Mouse (Mus musculus): ENCODE results near the gene Slc47a2. TPM values are rescaled to one million over a fixed set of nuclear protein-coding genes. Genes with fewer than 3 reads are reported as not detected.

The Slc47a2 gene
- total RNA-seq, 2 experiments from 2014 or later, result 0.12 to 0.18 TPM

DNA sequence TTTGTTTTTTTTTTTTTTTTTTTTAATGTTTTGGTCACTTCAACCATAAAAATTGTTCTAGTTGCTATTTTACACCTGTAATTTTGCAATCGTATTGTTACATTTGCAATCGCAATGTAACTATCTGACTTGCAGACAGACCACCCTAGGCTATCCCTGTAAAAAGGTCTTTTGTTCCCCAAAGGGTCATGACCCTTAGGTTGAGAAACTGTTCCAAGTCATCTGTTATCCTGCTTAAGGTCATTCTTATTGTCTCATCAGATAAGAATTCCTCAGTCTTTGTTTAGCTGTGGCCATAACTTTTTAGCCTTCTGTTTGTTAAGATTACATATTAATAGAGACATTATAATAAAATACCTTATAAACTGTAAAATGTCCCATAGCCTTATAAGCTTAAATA, 49.4 kb downstream of the Slc47a2 start:
- DNase-seq (ENCODE audit: low spot score in 2 of 2), result no peak

DNA sequence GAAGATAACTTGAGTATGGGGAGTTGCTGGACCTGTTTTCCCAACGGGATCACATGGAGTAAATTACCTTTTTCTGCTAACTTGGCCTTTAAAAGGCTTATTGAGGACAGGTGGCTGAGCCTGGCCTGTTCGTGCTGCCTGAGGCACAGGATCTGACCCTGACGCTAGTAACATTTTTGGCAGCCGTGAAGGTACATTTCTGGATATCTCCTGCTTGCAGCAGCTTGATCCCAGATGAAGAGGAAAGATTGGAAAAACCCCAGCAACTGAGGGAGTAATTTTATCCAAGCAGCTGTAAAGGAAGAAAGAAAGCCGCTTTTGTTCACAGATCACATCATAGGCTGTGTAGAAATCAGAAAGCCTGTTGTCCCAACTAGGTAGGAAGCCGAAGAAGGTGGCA, 58.3 kb downstream of the Slc47a2 start:
- no peak for DNase-seq (ENCODE audit: low spot score in 2 of 2)

DNA sequence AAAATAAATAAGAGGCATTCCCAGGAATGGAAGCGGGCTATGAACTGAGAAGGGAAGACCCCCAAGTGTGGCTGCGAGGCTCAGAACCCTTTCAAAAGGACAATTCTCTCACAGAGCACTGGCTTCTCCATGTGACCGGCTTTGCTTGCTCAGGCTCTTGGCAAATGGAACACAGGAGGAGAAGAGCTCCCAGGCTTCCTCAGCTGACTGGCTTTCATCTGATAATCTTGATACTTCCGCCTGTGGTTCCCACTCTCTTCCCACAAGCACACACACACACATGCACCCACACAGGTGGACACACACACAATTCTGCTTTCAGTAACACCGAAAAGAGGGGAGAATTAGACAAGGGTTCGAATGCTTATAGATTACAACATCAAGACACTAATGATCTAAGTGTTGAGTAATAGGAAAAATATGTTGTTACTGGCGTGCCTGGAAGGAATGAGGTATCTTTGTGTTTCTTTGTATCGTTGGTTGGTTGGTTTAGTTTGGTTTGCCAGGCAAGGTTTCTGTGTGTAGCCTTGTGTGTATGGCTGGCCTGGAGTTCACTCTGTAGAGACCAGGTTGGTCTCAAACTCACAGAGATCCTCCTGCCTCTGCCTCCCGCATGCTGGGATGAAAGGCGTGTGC, 59.1 kb downstream of the Slc47a2 start:
- DNase-seq (ENCODE audit: low spot score in 2 of 2), result no peak

- no peak for DNase-seq (ENCODE audit: low spot score in 2 of 2)
Measured at GRCm38 (mm10) chr11:61278445-61279077, 64.1 kb downstream of the Slc47a2 start.

DNA sequence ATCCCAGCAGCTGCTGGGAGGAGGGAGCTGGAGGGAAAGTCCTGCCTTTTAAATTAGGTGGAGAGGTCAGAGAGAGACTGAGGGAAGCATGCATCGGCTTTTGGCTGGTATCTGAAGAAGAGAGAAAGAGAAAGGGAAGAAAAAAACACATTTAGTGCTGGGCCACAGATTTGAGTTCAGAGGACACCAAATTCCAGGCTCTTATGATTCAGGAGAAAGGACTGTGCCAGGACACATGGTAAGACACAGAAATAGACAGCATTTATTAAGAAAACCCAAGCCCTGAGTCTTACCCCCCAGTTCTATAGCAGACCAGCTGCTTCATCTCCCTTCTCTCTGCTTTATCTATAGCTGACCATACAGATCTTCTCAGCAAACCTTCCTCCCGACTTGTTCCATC, 64.7 kb downstream of the Slc47a2 start:
- DNase-seq (ENCODE audit: low spot score in 2 of 2), result no peak

GRCm38 (mm10) chr11:61276482-61276881, 66.2 kb downstream of the Slc47a2 start:
- no peak for DNase-seq (ENCODE audit: low spot score in 2 of 2)

GRCm38 (mm10) chr11:61275106-61275505, 67.6 kb downstream of the Slc47a2 start:
- DNase-seq (ENCODE audit: low spot score in 2 of 2), result no peak

DNA sequence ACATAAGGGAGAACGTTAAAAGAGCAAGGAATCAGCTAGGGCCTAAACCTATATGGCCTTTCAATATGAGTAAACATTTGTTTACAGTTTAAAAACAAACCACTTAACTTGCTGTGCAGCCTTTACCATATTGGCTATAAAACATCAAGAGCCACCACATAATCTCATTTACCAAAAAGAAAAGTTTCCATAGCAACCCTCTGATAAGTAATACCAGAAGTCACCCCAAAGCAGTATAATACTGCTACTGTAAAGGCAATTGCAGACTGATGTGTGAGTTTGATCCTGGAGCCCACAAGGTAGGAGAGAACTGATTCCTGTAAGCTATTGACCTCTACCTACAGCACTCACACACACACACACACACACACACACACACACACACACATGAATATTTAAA, 68.2 kb downstream of the Slc47a2 start:
- DNase-seq (ENCODE audit: low spot score in 2 of 2), result no peak

DNA sequence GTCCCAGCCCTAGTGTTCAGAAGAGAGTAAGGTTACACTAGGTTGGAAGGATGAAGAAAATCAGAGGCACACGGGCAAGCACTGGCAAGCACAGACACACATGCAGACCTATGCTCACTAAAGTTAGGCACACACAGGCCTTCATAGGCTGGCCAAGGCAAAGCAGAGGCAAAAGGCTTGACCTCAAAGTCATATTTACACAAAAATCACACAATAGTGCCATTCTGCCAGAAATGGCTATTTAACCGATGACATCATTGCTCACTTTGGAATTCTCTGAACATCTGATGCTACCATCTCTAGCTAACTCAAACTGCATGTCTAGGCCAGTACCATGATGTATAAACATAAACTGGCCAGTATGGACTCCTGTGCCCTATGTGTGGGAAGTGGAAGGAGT, 68.7 kb downstream of the Slc47a2 start:
- no peak for DNase-seq (ENCODE audit: low spot score in 2 of 2)

DNA sequence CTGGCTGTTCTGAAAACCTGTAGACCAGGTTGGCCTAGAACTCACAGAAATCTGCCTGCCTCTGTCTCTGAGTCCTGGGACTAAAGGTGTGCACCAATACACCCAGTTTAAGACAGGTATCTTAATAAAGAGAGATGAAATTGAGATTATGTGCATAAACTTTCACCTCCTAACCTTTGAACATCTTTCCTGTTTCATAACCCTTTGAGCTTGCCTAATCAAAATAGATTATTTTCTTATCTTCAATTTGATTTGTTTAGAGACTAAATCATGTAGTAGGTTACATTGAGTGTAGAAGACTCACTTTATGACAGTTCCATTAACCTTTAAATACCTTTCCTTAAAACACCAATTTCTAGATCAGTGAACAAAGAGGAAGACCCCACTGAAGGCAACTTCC, 71.0 kb downstream of the Slc47a2 start:
- DNase-seq (ENCODE audit: low spot score in 2 of 2), result no peak

GRCm38 (mm10) chr11:61270406-61270805, 72.3 kb downstream of the Slc47a2 start:
- DNase-seq (ENCODE audit: low spot score in 2 of 2), result no peak

GRCm38 (mm10) chr11:61268626-61269349, 73.9 kb downstream of the Slc47a2 start:
- DNase-seq (ENCODE audit: low spot score in 2 of 2), result no peak

GRCm38 (mm10) chr11:61266551-61267533, 75.8 kb downstream of the Slc47a2 start, which contains the start of gene Aldh3a2:
Gene Aldh3a2, minus strand, starts transcription at chr11:61267464.
- DNase-seq (ENCODE audit: low spot score in 2 of 2), result peak; percentile 89 to 95

DNA sequence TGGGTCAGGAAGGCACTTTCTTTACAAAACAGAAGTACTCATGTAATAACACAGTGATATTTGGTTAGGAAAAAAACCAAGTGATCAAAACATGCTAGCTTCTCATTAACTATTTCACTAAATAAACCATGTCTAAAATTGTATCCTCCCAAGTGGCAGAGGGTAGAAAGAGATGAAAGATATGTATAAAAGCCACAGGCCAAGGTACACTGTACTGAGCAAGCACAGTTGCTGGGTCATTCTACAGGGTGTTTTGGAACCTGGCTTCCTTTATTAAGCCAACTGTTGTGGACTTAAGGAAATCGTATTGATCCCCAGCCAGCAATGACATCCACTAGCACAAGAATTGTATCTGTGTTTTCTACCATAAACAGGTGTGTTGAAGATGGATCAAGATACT, 78.8 kb downstream of the Slc47a2 start:
- DNase-seq (ENCODE audit: low spot score in 2 of 2), result no peak

DNA sequence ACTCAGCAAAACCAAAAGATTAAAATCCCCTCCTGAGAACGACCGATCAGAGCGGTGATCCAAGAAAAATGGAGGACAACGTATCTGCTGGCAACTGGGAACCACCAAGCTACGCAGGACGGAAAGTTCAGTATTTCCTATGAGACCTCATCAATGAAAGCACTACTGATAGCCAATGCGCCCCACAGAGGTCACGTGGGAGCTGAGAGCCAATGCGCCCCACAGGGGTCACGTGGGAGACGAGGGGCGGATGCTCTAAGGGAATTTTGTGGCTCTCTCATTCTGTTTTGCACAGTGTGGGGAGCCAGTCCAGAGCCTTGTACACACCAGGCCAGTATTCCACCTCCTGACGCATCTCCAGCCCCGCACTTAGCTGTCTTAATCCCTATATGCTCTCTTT, 80.1 kb downstream of the Slc47a2 start:
- no peak for DNase-seq (ENCODE audit: low spot score in 2 of 2)

- no peak for DNase-seq (ENCODE audit: low spot score in 2 of 2)
Measured at GRCm38 (mm10) chr11:61259106-61259505, 83.6 kb downstream of the Slc47a2 start.

DNA sequence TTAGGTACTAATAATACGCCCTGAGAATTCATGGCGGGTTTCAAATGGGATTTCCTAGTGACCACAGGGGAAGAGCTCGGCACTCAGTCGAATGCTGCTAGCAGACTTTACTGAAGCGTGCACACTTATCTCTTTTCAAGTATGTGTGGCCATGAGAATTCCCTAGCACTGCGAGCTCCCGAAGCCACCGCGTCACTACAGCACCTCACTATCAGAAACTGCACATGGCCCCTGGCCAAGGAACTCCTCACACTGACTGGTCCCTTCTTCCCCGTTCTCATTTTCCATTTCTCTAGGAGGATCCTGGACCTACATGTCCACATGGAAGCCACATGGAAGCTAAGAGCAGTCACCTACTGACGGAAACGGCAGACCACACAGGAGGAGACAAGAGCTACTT, 89.9 kb downstream of the Slc47a2 start:
- no peak for DNase-seq (ENCODE audit: low spot score in 2 of 2)

DNA sequence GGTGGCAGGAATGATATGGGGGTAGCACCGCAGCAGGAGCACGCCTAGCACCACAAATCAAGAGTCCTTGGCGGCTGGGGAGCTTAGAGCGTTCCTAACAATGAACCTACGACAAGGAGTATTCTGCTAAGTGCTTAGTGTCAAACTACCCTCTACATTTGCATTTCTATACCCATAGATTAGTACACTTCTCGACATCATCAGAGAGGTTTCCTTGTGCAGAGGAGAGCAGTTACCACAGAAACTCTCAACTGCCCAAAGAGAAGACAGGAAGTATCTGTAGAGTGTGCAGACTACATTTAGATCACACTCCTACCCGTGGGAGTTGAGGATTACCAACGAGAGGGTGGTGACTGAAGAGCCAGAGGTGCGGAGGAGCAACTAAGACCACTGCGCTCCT, 90.9 kb downstream of the Slc47a2 start:
- DNase-seq (ENCODE audit: low spot score in 2 of 2), result no peak
